24 mouse cellular contexts compared by ENCODE assay signal in genomic region chrX:56406128-56406527, GRCm38 (mm10). TPM values are rescaled to one million over a fixed set of nuclear protein-coding genes. Genes with fewer than 3 reads are reported as not detected.
DNase-seq lines count a peak whose midpoint lies in the region; ATAC-seq and TF ChIP-seq lines count a peak whose summit lies in the region.
"Had no signal": no experiment of that assay in that cellular context is flagged by ENCODE, and none has a peak within 500 bp of the region (broad histone marks: within the 10 kb centered on the region; RNA-seq: fewer than 3 reads in every experiment).

No protein-coding gene starts in this region.

- no peaks in the 10 kb centered on the region for H3K79me2 ChIP-seq in heart, adult 2 months (replicated peaks; ENCODE audit: control insufficient read depth, insufficient read depth, low read length)

- no peaks in the 10 kb centered on the region for H3K4me1 ChIP-seq in heart, adult 2 months (ENCODE audit: control insufficient read depth, insufficient read depth, low read length)
- no peaks in the 10 kb centered on the region for H3K4me1 ChIP-seq in limb, embryonic 10.5 days
- H3K4me1 ChIP-seq: hindbrain, embryonic 12.5 days; hindbrain, embryonic 15.5 days had no signal

- peak; percentile 75 for ATAC-seq in inflammation-experienced regulatory T-cells, adult 6 months
- ATAC-seq: forebrain, embryonic 14.5 days; forebrain, postnatal 0 days; intestine, embryonic 16.5 days; Patski had no signal

- H3K36me3 ChIP-seq in heart, adult 2 months (ENCODE audit: control insufficient read depth, insufficient read depth, low read length) = no peaks in the 10 kb centered on the region
- no peaks in the 10 kb centered on the region for H3K36me3 ChIP-seq in limb, embryonic 10.5 days
- H3K36me3 ChIP-seq: forebrain, embryonic 10.5 days; hindbrain, embryonic 12.5 days; hindbrain, embryonic 15.5 days had no signal

- WGBS in heart, adult 2 months = 49% methylated on average over 5 of the region's 5 CpGs
- WGBS in limb, embryonic 10.5 days = 50% methylated on average over 5 of the region's 5 CpGs

- DNase-seq in CD4-positive helper T cell, adult 2 months (ENCODE audit: low read depth, low spot score) = peak; percentile 24
- DNase-seq in T-cell, adult 2 months (ENCODE audit: low spot score) = peak; percentile 1
- peak; percentile 16 for DNase-seq in forelimb bud, embryonic 11.5 days (ENCODE audit: low read depth, low spot score)
- DNase-seq in heart, adult 2 months = no peak
- no peak for DNase-seq in MN1 (ENCODE audit: low spot score)
- DNase-seq in kidney, postnatal 25 days = no peak
- no peak for DNase-seq in limb, embryonic 10.5 days (ENCODE audit: low spot score)
- DNase-seq: adrenal gland, adult 8-10 months; adrenal gland, postnatal 25 days; cerebellum, adult 18-20 months; cerebellum, adult 9-10 months; cerebellum, postnatal 36 days; forebrain, postnatal 0 days; gastrocnemius, postnatal 25 days; kidney, adult 18-20 months had no signal

- intact Hi-C loops in heart, adult 2 months (cut with DNase I) = no loop called here

- no peak overlapping the region for H3K27ac ChIP-seq in heart, adult 2 months
- H3K27ac ChIP-seq in limb, embryonic 10.5 days = no peak overlapping the region
- H3K27ac ChIP-seq: forebrain, embryonic 10.5 days; hindbrain, embryonic 12.5 days; hindbrain, embryonic 15.5 days had no signal

- H3K4me3 ChIP-seq in heart, adult 2 months = no peak overlapping the region
- H3K4me3 ChIP-seq in limb, embryonic 10.5 days = no peak overlapping the region
- H3K4me3 ChIP-seq: forebrain, embryonic 10.5 days; hindbrain, embryonic 12.5 days; hindbrain, embryonic 15.5 days had no signal

- TF ChIP-seq CTCF in heart, adult 2 months (IDR thresholded peaks at IDR 0.05) = no peak

- TF ChIP-seq POLR2A in heart, adult 2 months (IDR thresholded peaks at IDR 0.05; ENCODE audit: insufficient read depth, low read depth, low read length) = no peak

- H3K27me3 ChIP-seq in heart, adult 2 months (ENCODE audit: control insufficient read depth, insufficient read depth, low read length) = no peaks in the 10 kb centered on the region
- no peaks in the 10 kb centered on the region for H3K27me3 ChIP-seq in limb, embryonic 10.5 days (ENCODE audit: low read depth, poor library complexity, severe bottlenecking)
- H3K27me3 ChIP-seq: hindbrain, embryonic 12.5 days; hindbrain, embryonic 15.5 days had no signal

- H3K9ac ChIP-seq in heart, adult 2 months (ENCODE audit: low read depth, low read length) = no peak overlapping the region
- H3K9ac ChIP-seq: forebrain, postnatal 0 days; hindbrain, embryonic 12.5 days; hindbrain, embryonic 15.5 days had no signal

- H3K9me3 ChIP-seq in limb, embryonic 10.5 days (replicated peaks) = no peaks in the 10 kb centered on the region
- H3K9me3 ChIP-seq: forebrain, embryonic 10.5 days; hindbrain, embryonic 12.5 days; hindbrain, embryonic 15.5 days had no signal

- no peak for TF ChIP-seq EP300 in heart, adult 2 months (IDR thresholded peaks at IDR 0.05; ENCODE audit: insufficient read depth, low read depth, low read length)

RNA-seq across cellular contexts. Expression of gene Smim10l2a, which starts 31.7 kb away (rescaled TPM):
- polyA plus RNA-seq in inflammation-experienced regulatory T-cells, adult 6 months (2017; shearing (Covaris generic)) = 1 to 10 TPM; 3.1 to 4.4 (median 4.2) TPM
- under 1 TPM in 1 of 2 experiments, not detected in 1; 0.18 TPM for total RNA-seq in heart, adult 2 months (2021)
- polyA plus RNA-seq in heart, adult 2 months (2012; rRNA removed) = 0.20 and 0.35 TPM in 2 replicates
- 5.9 and 10.6 TPM in 2 replicates for polyA plus RNA-seq in limb, embryonic 10.5 days (2016; fragmentation: Nextera tagmentation; extraction: Ambion mirVana)

RNA-seq across cellular contexts. Expression of gene Gm2174, which starts 41.6 kb away (rescaled TPM):
- polyA plus RNA-seq in inflammation-experienced regulatory T-cells, adult 6 months (2017; shearing (Covaris generic)) = 10 to 100 TPM in 1 of 3 experiments, 1 to 10 TPM in 1, not detected in 1; 6.0 to 14.8 TPM
- total RNA-seq in heart, adult 2 months (2021) = under 1 TPM in 1 of 2 experiments, not detected in 1; 0.86 TPM
- polyA plus RNA-seq in heart, adult 2 months (2012; rRNA removed) = 2.9 and 3.9 TPM in 2 replicates
- polyA plus RNA-seq in limb, embryonic 10.5 days (2016; fragmentation: Nextera tagmentation; extraction: Ambion mirVana) = 1.1 and 1.6 TPM in 2 replicates
- total RNA-seq: adrenal gland, postnatal 25 days; forebrain, postnatal 0 days; gastrocnemius, postnatal 25 days had no signal
- polyA plus RNA-seq: brain, embryonic 14.5 days; gonadal fat pad, adult 2 months; hindbrain, embryonic 12.5 days; Patski had no signal

RNA-seq across cellular contexts. Expression of gene Ints6l, which starts 48.5 kb away (rescaled TPM):
- polyA plus RNA-seq in inflammation-experienced regulatory T-cells, adult 6 months (2017; shearing (Covaris generic)) = 10 to 100 TPM; 18.8 to 30.9 (median 27.7) TPM
- total RNA-seq in heart, adult 2 months (2021) = 1 to 10 TPM; 4.8 to 4.9 TPM
- 10.9 and 20.8 TPM in 2 replicates for polyA plus RNA-seq in heart, adult 2 months (2012; rRNA removed)
- polyA plus RNA-seq in limb, embryonic 10.5 days (2016; fragmentation: Nextera tagmentation; extraction: Ambion mirVana) = 35.5 and 36.0 TPM in 2 replicates

RNA-seq across cellular contexts. Expression of gene Zfp449, which starts 59.9 kb away (rescaled TPM):
- 1 to 10 TPM in 2 of 3 experiments, under 1 TPM in 1; 0.75 to 1.8 (median 1.1) TPM for polyA plus RNA-seq in inflammation-experienced regulatory T-cells, adult 6 months (2017; shearing (Covaris generic))
- 1 to 10 TPM; 4.0 to 5.5 TPM for total RNA-seq in heart, adult 2 months (2021)
- 1.4 and 2.3 TPM in 2 replicates for polyA plus RNA-seq in heart, adult 2 months (2012; rRNA removed)
- 7.6 and 9.1 TPM in 2 replicates for polyA plus RNA-seq in limb, embryonic 10.5 days (2016; fragmentation: Nextera tagmentation; extraction: Ambion mirVana)

Comparison
In these comparisons a context has a peak if more than half of its experiments do, and no peak if none do; other contexts are left out.
1. DNase-seq: peak in CD4-positive helper T cell, adult 2 months (single experiment), T-cell, adult 2 months (single experiment) and forelimb bud, embryonic 11.5 days (single experiment); none in heart, adult 2 months (0 of 2), MN1 (single experiment), kidney, postnatal 25 days (0 of 2) and limb, embryonic 10.5 days (single experiment).